Mouse (Mus musculus): Measurements from ENCODE around the gene Grip1. TPM values are rescaled to one million over a fixed set of nuclear protein-coding genes. Genes with fewer than 3 reads are reported as not detected.

Grip1 gene
- polyA plus RNA-seq (2014; fragmentation: Nextera tagmentation; extraction: Ambion mirVana): 4.4 and 4.9 TPM in 2 replicates

DNA sequence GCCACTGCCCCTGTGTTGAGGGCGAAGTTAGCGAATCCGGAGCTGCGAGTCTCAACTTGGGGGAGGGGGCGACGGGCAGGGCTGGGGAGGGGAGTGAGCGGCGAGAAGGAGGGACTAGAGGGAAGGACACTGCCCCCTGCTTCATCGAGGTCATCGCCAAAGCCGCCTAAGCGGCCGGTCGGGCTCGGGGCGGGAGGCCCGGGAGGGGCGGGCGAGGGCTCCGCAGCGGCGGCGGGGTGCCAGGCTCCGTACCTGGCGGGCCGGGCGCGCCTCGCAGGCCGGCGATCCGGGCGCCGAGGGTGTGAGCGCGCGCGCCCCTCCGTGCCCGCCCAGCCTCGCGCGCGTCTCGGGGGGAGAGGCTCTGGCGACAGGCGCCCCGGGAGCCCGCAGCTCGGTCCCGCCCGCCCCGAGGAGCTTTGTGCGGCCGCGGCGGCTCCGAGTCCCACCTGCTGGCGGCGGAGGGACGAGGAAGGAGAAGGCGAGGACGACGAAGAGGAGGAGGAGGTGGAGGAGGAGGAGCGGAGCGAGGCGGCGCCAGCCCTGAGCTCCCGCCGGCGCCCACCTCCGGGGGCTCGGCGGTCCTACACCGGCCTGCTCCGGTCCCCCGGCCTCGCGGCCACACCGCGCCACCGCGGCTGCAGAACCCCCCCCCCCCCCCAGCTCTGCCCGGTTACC, at the start of gene Grip1:
Gene Grip1 (plus strand): TSS at position 400 of the 675 bp plus-strand sequence.
- Histone ChIP-seq H3K9ac (ENCODE audit: low read depth, low read length) (peak within 1 kb of the TSS; percentile 85), H3K4me3 (ENCODE audit: low read depth, low read length) (peak within 1 kb of the TSS; percentile 73), H3K4me2 (peak within 1 kb of the TSS; percentile 94), H3K4me1 (ENCODE audit: control insufficient read depth, insufficient read depth, low read length) (peaks cover 3% of the 10 kb centered on the region; the same call in 1 of the 2 replicates), H3K9me3 (replicated peaks; ENCODE audit: control insufficient read depth, low read length) (no peaks in the 10 kb centered on the region), H3K27me3 (ENCODE audit: control insufficient read depth, insufficient read depth, low read length) (0 out of 2 replicates have a peak, but pooled peaks cover 5% of the 10 kb centered on the region), H3K27ac (ENCODE audit: low read depth, low read length) (peak within 1 kb of the TSS; percentile 70), H3K36me3 (ENCODE audit: control insufficient read depth, insufficient read depth, low read length) (no peaks in the 10 kb centered on the region)
- WGBS (ENCODE audit: insufficient replicate concordance): 1% methylated on average over 71 of the region's 84 CpGs
- peak; percentile 79 for ATAC-seq (replicated peaks; ENCODE audit: insufficient number of reproducible peaks, low FRiP score, low TSS enrichment)

GRCm38 (mm10) chr10:119405103-119405502, 48.5 kb upstream of the Grip1 start:
- no peak for ATAC-seq (replicated peaks; ENCODE audit: insufficient number of reproducible peaks, low FRiP score, low TSS enrichment)
- 92% methylated on average over 9 of the region's 9 CpGs for WGBS (ENCODE audit: insufficient replicate concordance)
- no peaks in the 10 kb centered on the region for H3K27me3 ChIP-seq (ENCODE audit: control insufficient read depth, insufficient read depth, low read length)
- peaks cover 5% of the 10 kb centered on the region; the same call in 1 of the 2 replicates for H3K4me1 ChIP-seq (ENCODE audit: control insufficient read depth, insufficient read depth, low read length)
- H3K4me3 ChIP-seq (ENCODE audit: low read depth, low read length): no peak overlapping the region
- H3K4me2 ChIP-seq: no peak overlapping the region
- H3K9me3 ChIP-seq (replicated peaks; ENCODE audit: control insufficient read depth, low read length): no peaks in the 10 kb centered on the region
- no peak overlapping the region for H3K27ac ChIP-seq (ENCODE audit: low read depth, low read length)
- H3K9ac ChIP-seq (ENCODE audit: low read depth, low read length): no peak overlapping the region
- H3K36me3 ChIP-seq (ENCODE audit: control insufficient read depth, insufficient read depth, low read length): no peaks in the 10 kb centered on the region

- Histone ChIP-seq H3K4me1 (ENCODE audit: control insufficient read depth, insufficient read depth, low read length) (peaks cover 5% of the 10 kb centered on the region; the same call in 1 of the 2 replicates), H3K36me3 (ENCODE audit: control insufficient read depth, insufficient read depth, low read length) (no peaks in the 10 kb centered on the region), H3K4me2 (no peak overlapping the region), H3K9ac (ENCODE audit: low read depth, low read length) (no peak overlapping the region), H3K27me3 (ENCODE audit: control insufficient read depth, insufficient read depth, low read length) (no peaks in the 10 kb centered on the region), H3K27ac (ENCODE audit: low read depth, low read length) (no peak overlapping the region), H3K4me3 (ENCODE audit: low read depth, low read length) (no peak overlapping the region), H3K9me3 (replicated peaks; ENCODE audit: control insufficient read depth, low read length) (no peaks in the 10 kb centered on the region)
- 77% methylated on average over 1 of the region's 1 CpGs for WGBS (ENCODE audit: insufficient replicate concordance)
- no peak for ATAC-seq (replicated peaks; ENCODE audit: insufficient number of reproducible peaks, low FRiP score, low TSS enrichment)
These were observed 48.0 kb upstream of the Grip1 start for GRCm38 (mm10) chr10:119405612-119406011.

DNA sequence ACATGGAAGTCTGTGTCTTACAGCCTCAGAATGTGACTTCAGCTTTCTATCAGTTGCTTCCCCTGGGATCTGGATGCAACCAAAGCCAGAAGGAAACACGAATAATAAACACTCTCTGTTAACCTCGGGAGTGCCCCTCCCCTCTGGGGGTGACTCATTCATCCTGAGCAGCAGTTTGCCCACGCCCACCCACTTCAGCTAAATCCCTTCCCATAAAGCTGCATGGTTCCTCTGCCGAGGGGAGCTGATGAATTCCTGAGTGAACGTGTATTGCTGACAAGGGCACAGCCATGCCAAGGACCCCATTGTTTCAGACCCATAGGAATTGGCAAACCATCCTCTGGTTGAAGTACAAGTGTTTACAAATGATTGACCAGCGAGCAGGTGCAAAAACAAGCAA, 45.3 kb upstream of the Grip1 start:
- Histone ChIP-seq H3K27me3 (ENCODE audit: control insufficient read depth, insufficient read depth, low read length) (no peaks in the 10 kb centered on the region), H3K9me3 (replicated peaks; ENCODE audit: control insufficient read depth, low read length) (no peaks in the 10 kb centered on the region)
- ATAC-seq (replicated peaks; ENCODE audit: insufficient number of reproducible peaks, low FRiP score, low TSS enrichment): no peak

DNA sequence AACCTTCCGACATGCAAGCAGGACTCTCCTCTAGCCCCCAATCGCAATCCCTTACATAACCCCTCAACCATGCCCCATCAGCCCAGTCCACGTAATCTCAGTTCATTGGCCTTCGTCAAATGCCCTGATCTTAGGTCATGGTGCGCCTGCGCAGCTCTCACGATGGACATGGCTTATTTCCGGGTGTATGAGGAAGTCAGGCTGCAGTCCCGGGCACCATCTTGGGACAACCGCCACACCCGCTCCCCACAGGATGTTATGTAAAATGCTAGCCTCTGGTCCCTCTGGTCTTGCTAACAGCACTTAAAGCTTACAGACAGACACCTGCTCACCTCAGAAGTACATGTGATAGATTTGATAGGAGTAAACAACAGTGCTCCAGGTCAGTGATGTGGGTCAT, 40.4 kb upstream of the Grip1 start:
- WGBS (ENCODE audit: insufficient replicate concordance): 90% methylated on average over 11 of the region's 11 CpGs
- ATAC-seq (replicated peaks; ENCODE audit: insufficient number of reproducible peaks, low FRiP score, low TSS enrichment): no peak
- H3K9me3 ChIP-seq (replicated peaks; ENCODE audit: control insufficient read depth, low read length): no peaks in the 10 kb centered on the region
- H3K4me1 ChIP-seq (ENCODE audit: control insufficient read depth, insufficient read depth, low read length): peaks cover 6% of the 10 kb centered on the region; the same call in 1 of the 2 replicates
- no peaks in the 10 kb centered on the region for H3K36me3 ChIP-seq (ENCODE audit: control insufficient read depth, insufficient read depth, low read length)
- no peak overlapping the region for H3K4me3 ChIP-seq (ENCODE audit: low read depth, low read length)
- no peak overlapping the region for H3K4me2 ChIP-seq
- no peaks in the 10 kb centered on the region for H3K27me3 ChIP-seq (ENCODE audit: control insufficient read depth, insufficient read depth, low read length)
- no peak overlapping the region for H3K9ac ChIP-seq (ENCODE audit: low read depth, low read length)
- no peak overlapping the region for H3K27ac ChIP-seq (ENCODE audit: low read depth, low read length)

More for the DNA sequence above, 45.3 kb upstream of the Grip1 start:
- Histone ChIP-seq H3K4me1 (ENCODE audit: control insufficient read depth, insufficient read depth, low read length) (peaks cover 7% of the 10 kb centered on the region; the same call in 1 of the 2 replicates), H3K4me2 (no peak overlapping the region), H3K9ac (ENCODE audit: low read depth, low read length) (no peak overlapping the region), H3K36me3 (ENCODE audit: control insufficient read depth, insufficient read depth, low read length) (no peaks in the 10 kb centered on the region), H3K4me3 (ENCODE audit: low read depth, low read length) (no peak overlapping the region), H3K27ac (ENCODE audit: low read depth, low read length) (no peak overlapping the region)
- 25% methylated on average over 6 of the region's 6 CpGs for WGBS (ENCODE audit: insufficient replicate concordance)

DNA sequence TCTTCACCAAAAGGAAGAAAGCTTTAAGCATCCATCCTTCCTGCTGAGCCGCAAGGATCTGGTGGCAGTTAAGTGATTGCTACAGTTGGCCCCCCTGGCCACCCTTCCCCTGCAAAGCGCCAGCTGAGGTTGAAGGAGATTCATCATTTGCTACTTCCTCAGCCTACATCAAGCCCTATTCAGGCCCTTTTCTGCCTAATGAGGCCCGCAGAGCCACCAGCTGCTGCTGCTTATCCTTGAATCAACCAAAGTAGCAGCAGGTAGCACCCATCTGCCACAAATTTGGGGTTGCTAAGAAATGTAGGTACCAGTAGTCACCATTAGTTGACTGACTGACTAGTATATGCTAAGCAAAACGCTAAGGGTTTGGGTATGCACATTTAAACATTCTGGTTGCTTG, 38.5 kb upstream of the Grip1 start:
- 54% methylated on average over 4 of the region's 4 CpGs for WGBS (ENCODE audit: insufficient replicate concordance)
- ATAC-seq (replicated peaks; ENCODE audit: insufficient number of reproducible peaks, low FRiP score, low TSS enrichment): no peak
- H3K36me3 ChIP-seq (ENCODE audit: control insufficient read depth, insufficient read depth, low read length): no peaks in the 10 kb centered on the region

GRCm38 (mm10) chr10:119421418-119421817, 32.2 kb upstream of the Grip1 start:
- Histone ChIP-seq H3K36me3 (ENCODE audit: control insufficient read depth, insufficient read depth, low read length) (no peaks in the 10 kb centered on the region), H3K4me3 (ENCODE audit: low read depth, low read length) (no peak overlapping the region), H3K4me2 (no peak overlapping the region), H3K27ac (ENCODE audit: low read depth, low read length) (no peak overlapping the region), H3K9ac (ENCODE audit: low read depth, low read length) (no peak overlapping the region), H3K4me1 (ENCODE audit: control insufficient read depth, insufficient read depth, low read length) (peaks cover 4% of the 10 kb centered on the region; the same call in 1 of the 2 replicates), H3K9me3 (replicated peaks; ENCODE audit: control insufficient read depth, low read length) (no peaks in the 10 kb centered on the region), H3K27me3 (ENCODE audit: control insufficient read depth, insufficient read depth, low read length) (no peaks in the 10 kb centered on the region)
- ATAC-seq (replicated peaks; ENCODE audit: insufficient number of reproducible peaks, low FRiP score, low TSS enrichment): no peak
- 39% methylated on average over 6 of the region's 6 CpGs for WGBS (ENCODE audit: insufficient replicate concordance)

More for the DNA sequence above, 38.5 kb upstream of the Grip1 start:
- Histone ChIP-seq H3K4me1 (ENCODE audit: control insufficient read depth, insufficient read depth, low read length) (0 out of 2 replicates have a peak, but pooled peaks cover 2% of the 10 kb centered on the region), H3K4me3 (ENCODE audit: low read depth, low read length) (no peak overlapping the region), H3K27me3 (ENCODE audit: control insufficient read depth, insufficient read depth, low read length) (no peaks in the 10 kb centered on the region), H3K9ac (ENCODE audit: low read depth, low read length) (no peak overlapping the region), H3K9me3 (replicated peaks; ENCODE audit: control insufficient read depth, low read length) (no peaks in the 10 kb centered on the region), H3K27ac (ENCODE audit: low read depth, low read length) (no peak overlapping the region), H3K4me2 (no peak overlapping the region)

GRCm38 (mm10) chr10:119423821-119424534, 29.7 kb upstream of the Grip1 start:
- WGBS (ENCODE audit: insufficient replicate concordance): 84% methylated on average over 11 of the region's 11 CpGs
- no peaks in the 10 kb centered on the region for H3K9me3 ChIP-seq (replicated peaks; ENCODE audit: control insufficient read depth, low read length)
- ATAC-seq (replicated peaks; ENCODE audit: insufficient number of reproducible peaks, low FRiP score, low TSS enrichment): no peak
- H3K9ac ChIP-seq (ENCODE audit: low read depth, low read length): no peak overlapping the region
- no peaks in the 10 kb centered on the region for H3K36me3 ChIP-seq (ENCODE audit: control insufficient read depth, insufficient read depth, low read length)
- no peak overlapping the region for H3K4me3 ChIP-seq (ENCODE audit: low read depth, low read length)
- H3K4me1 ChIP-seq (ENCODE audit: control insufficient read depth, insufficient read depth, low read length): peaks cover 4% of the 10 kb centered on the region; the same call in 1 of the 2 replicates
- no peaks in the 10 kb centered on the region for H3K27me3 ChIP-seq (ENCODE audit: control insufficient read depth, insufficient read depth, low read length)
- no peak overlapping the region for H3K4me2 ChIP-seq
- H3K27ac ChIP-seq (ENCODE audit: low read depth, low read length): no peak overlapping the region

Measured in heart, embryonic 11.5 days (tissue).